Mouse (Mus musculus) heart, embryonic 15.5 days (tissue): ENCODE results near the gene Npepps. TPM values are rescaled to one million over a fixed set of nuclear protein-coding genes. Genes with fewer than 3 reads are reported as not detected.

ENCODE experiments used
- ATAC-seq: fragments of 200-750 bp; cut with Nextera tagmentation; replicated peaks from 2 replicates; pipeline ENCODE4 v1.8.0; 2017; ENCODE audit warnings: low read depth, moderate TSS enrichment; ENCODE audit not compliant: insufficient number of reproducible peaks, insufficient read depth, low FRiP score
- H3K27ac ChIP-seq: fragments of 300-500 bp; sonication (generic); 2 replicates; pipeline ENCODE4 v1.5.1; 2015; ENCODE audit warnings: mild to moderate bottlenecking, inconsistent platforms
- H3K27me3 ChIP-seq: fragments of 300-500 bp; sonication (generic); 2 replicates; pipeline ENCODE4 v1.6.1; 2015; ENCODE audit warnings: inconsistent platforms
- H3K36me3 ChIP-seq: fragments of 300-500 bp; sonication (generic); 2 replicates; pipeline ENCODE4 v1.6.1; 2015; ENCODE audit warnings: mild to moderate bottlenecking, inconsistent platforms
- H3K4me1 ChIP-seq: fragments of 300-500 bp; sonication (generic); replicated peaks from 2 replicates; pipeline ENCODE4 v1.6.1; 2015; ENCODE audit warnings: inconsistent platforms
- H3K4me2 ChIP-seq: fragments of 300-500 bp; sonication (generic); 2 replicates; pipeline ENCODE4 v1.6.1; 2015; ENCODE audit warnings: inconsistent platforms, mild to moderate bottlenecking, moderate library complexity
- H3K4me3 ChIP-seq: fragments of 300-500 bp; sonication (generic); 2 replicates; pipeline ENCODE4 v1.5.1; 2015; ENCODE audit warnings: mild to moderate bottlenecking, inconsistent platforms
- H3K9ac ChIP-seq: fragments of 300-500 bp; sonication (generic); 2 replicates; pipeline ENCODE4 v1.6.1; 2015; ENCODE audit warnings: mild to moderate bottlenecking, inconsistent platforms
- H3K9me3 ChIP-seq: fragments of 300-500 bp; sonication (generic); replicated peaks from 2 replicates; pipeline ENCODE4 v1.6.1; 2016; ENCODE audit warnings: inconsistent platforms
- WGBS: fragments of 180-500 bp; shearing (Covaris S2); methylation state at CpG from one replicate; pipeline ENCODE4 v1.1.7; 2015; ENCODE audit warnings: mixed read lengths; 5-methylcytosine and 5-hydroxymethylcytosine counted together
- polyA plus RNA-seq: library from polyadenylated mRNA; unstranded; fragments of >200 nt; fragmentation: Nextera tagmentation; extraction: Ambion mirVana; gene quantifications from 2 replicates; pipeline ENCODE4 v1.2.1, GENCODE M21; 2015

Npepps gene
- polyA plus RNA-seq, 1 experiment from 2014 or later = 90.7 TPM

DNA sequence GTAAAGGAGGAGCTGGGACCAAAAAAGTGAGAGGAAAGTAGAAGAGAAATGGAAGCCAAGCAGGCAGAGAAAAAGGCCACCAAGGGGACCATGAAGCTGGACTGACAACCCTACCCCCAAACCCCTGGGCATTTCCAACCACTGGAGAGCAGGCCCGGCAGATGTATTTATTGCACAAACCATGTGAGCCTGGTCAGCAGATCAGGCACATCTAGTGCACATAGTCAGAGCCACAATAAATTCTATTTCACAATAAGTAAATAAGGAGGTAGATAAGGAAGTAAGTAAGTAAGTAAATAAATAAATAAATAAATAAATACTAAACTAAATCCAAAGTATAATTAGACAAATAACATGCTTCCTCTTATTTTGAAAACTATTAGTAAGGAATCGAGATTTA is 51.0 kb downstream of the Npepps start:
- H3K9ac ChIP-seq = no peak overlapping the region
- H3K4me2 ChIP-seq = no peak overlapping the region
- WGBS = 88% methylated on average over 2 of the region's 2 CpGs
- no peak overlapping the region for H3K27ac ChIP-seq
- no peak overlapping the region for H3K4me3 ChIP-seq
- no peak for ATAC-seq
- no peaks in the 10 kb centered on the region for H3K27me3 ChIP-seq
- H3K4me1 ChIP-seq = no peaks in the 10 kb centered on the region
- H3K9me3 ChIP-seq = no peaks in the 10 kb centered on the region
- peaks cover 82% of the 10 kb centered on the region for H3K36me3 ChIP-seq

DNA sequence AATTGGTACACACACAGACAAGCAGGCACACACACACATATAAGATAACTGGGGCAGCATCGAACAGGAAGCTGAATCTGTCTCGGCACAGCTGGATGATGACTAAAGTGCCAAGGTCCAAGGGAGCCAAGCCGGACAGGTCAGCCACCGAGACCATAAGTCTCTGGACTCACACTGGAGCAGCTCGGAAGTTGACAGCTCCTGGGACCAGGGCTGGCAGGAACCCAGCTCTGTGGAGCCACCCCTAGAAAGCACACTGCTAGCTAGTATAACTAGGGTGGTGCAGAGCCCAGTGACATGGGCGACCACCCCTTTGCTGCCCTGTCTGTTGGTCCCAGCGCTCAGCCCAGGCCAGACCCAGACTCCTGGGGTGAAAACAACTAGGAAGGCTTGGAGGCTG is 51.5 kb downstream of the Npepps start:
- ATAC-seq = no peak
- WGBS = 89% methylated on average over 7 of the region's 7 CpGs
- Histone ChIP-seq H3K36me3 (peaks cover 79% of the 10 kb centered on the region), H3K4me2 (no peak overlapping the region), H3K27ac (no peak overlapping the region), H3K4me3 (no peak overlapping the region), H3K27me3 (no peaks in the 10 kb centered on the region), H3K9me3 (no peaks in the 10 kb centered on the region), H3K9ac (no peak overlapping the region), H3K4me1 (no peaks in the 10 kb centered on the region)

DNA sequence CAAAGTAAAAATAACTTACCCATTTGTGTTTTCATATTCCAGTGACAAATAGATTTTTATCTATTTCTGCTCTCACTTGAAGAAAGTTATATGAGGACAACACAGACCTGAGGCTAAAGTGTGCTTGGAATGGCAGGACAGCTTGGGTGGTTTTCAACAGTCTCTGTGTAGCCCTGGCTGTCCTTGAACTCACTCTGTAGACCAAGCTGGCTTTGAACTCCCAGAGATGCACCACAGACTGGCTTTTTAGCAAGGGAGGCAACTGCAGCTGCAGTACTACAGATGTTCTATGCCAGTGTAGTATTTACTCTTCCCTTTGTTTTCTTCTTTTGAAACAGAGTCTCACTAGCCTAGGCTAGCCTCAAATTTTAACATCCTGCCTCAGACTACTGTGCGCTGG is 54.3 kb downstream of the Npepps start:
- ATAC-seq = no peak
- no peaks in the 10 kb centered on the region for H3K27me3 ChIP-seq
- no peak overlapping the region for H3K9ac ChIP-seq
- no peak overlapping the region for H3K4me2 ChIP-seq
- H3K4me3 ChIP-seq = no peak overlapping the region
- WGBS = 97% methylated on average over 1 of the region's 1 CpGs
- no peak overlapping the region for H3K27ac ChIP-seq
- no peaks in the 10 kb centered on the region for H3K9me3 ChIP-seq
- H3K4me1 ChIP-seq = no peaks in the 10 kb centered on the region
- peaks cover 84% of the 10 kb centered on the region for H3K36me3 ChIP-seq

DNA sequence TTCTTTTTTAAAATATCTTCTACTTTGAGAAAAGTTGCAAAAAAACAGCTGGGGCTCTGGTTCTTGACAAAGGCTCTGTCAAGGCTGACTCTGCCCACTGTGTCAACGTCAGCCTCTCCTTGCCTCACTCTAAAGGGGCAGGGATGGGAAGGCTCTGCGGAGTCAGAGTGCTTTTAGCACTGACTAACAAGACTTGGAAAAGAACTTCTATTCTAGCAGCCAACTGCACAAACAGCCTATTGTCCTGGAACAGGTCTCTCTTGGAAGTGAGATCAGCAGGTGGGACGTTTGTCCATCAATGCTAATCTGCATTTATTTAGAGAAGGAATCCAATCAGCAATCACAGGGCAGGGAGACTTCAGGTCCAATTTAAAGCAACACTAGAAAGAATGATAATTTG is 57.0 kb downstream of the Npepps start:
- H3K9ac ChIP-seq = no peak overlapping the region
- no peak overlapping the region for H3K4me2 ChIP-seq
- no peak overlapping the region for H3K4me3 ChIP-seq
- WGBS = 79% methylated on average over 3 of the region's 3 CpGs
- peaks cover 8% of the 10 kb centered on the region for H3K4me1 ChIP-seq
- H3K27me3 ChIP-seq = no peaks in the 10 kb centered on the region
- peaks cover 82% of the 10 kb centered on the region for H3K36me3 ChIP-seq
- H3K9me3 ChIP-seq = no peaks in the 10 kb centered on the region
- ATAC-seq = no peak
- H3K27ac ChIP-seq = no peak overlapping the region

DNA sequence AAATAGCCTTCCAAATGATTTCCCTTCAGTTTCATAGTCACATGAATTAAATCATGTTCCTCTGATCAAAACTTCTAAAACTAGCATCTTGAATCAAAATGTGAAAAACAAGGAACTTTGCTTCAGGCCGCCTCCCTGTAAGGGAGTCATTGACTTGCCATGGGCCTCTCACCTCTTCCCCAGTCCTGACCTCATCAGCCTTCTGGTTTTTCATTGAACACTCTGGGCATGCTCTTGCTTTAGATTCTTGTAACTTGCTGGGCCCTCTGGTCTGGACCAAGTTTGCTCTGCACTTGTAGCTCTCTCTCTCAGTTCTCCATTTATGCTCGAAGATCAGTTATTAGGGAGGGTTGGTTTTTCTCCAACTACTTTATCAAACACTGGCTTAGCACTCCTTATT is 58.8 kb downstream of the Npepps start:
- Histone ChIP-seq H3K27ac (no peak overlapping the region), H3K9me3 (no peaks in the 10 kb centered on the region), H3K4me3 (no peak overlapping the region), H3K4me1 (peaks cover 8% of the 10 kb centered on the region), H3K4me2 (no peak overlapping the region), H3K36me3 (peaks cover 83% of the 10 kb centered on the region), H3K9ac (no peak overlapping the region), H3K27me3 (no peaks in the 10 kb centered on the region)
- 90% methylated on average over 2 of the region's 2 CpGs for WGBS
- ATAC-seq = no peak

DNA sequence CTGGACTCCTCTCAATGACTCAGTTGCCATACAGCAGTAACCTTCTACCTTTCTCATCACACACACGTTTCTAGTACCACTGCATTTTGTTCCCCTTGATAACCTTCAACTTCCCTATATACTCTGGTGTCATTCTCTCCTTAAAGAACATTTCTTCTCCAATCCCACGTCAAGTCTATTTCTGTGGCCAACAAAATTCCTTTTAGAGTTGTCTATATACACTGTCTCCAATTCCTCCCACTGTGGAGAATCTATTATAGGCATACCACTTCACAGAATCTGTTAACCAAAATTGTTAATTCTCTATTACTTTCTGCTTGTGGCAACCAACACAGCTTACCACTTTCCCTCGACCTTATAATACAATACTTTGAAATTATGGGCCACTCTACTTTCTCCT is 60.2 kb downstream of the Npepps start:
- H3K4me2 ChIP-seq = no peak overlapping the region
- H3K9me3 ChIP-seq = no peaks in the 10 kb centered on the region
- no peak overlapping the region for H3K9ac ChIP-seq
- H3K4me3 ChIP-seq = no peak overlapping the region
- peaks cover 8% of the 10 kb centered on the region for H3K4me1 ChIP-seq
- no peak for ATAC-seq
- no peaks in the 10 kb centered on the region for H3K27me3 ChIP-seq
- H3K27ac ChIP-seq = peak overlapping the region; percentile 34; the same call in 1 of the 2 replicates
- 65% methylated on average over 3 of the region's 3 CpGs for WGBS
- peaks cover 87% of the 10 kb centered on the region for H3K36me3 ChIP-seq

- peaks cover 92% of the 10 kb centered on the region for H3K36me3 ChIP-seq
- ATAC-seq = no peak
- WGBS = 87% methylated on average over 5 of the region's 5 CpGs
Measured at GRCm38 (mm10) chr11:97214411-97214810, 66.0 kb downstream of the Npepps start.

GRCm38 (mm10) chr11:97210728-97211400 is 69.6 kb downstream of the Npepps start:
- H3K36me3 ChIP-seq = peaks cover 79% of the 10 kb centered on the region
- ATAC-seq = no peak
- no peaks in the 10 kb centered on the region for H3K9me3 ChIP-seq
- H3K27ac ChIP-seq = no peak overlapping the region
- H3K9ac ChIP-seq = no peak overlapping the region
- no peak overlapping the region for H3K4me2 ChIP-seq
- H3K27me3 ChIP-seq = no peaks in the 10 kb centered on the region
- H3K4me1 ChIP-seq = peaks cover 3% of the 10 kb centered on the region; the same call in 1 of the 2 replicates
- WGBS = 90% methylated on average over 9 of the region's 9 CpGs
- no peak overlapping the region for H3K4me3 ChIP-seq

More at GRCm38 (mm10) chr11:97214411-97214810, 66.0 kb downstream of the Npepps start:
- Histone ChIP-seq H3K27ac (no peak overlapping the region), H3K9ac (no peak overlapping the region), H3K9me3 (no peaks in the 10 kb centered on the region), H3K4me2 (no peak overlapping the region), H3K27me3 (no peaks in the 10 kb centered on the region), H3K4me3 (no peak overlapping the region), H3K4me1 (no peaks in the 10 kb centered on the region; the same call in 1 of the 2 replicates)

- Histone ChIP-seq H3K4me3 (no peak overlapping the region), H3K4me1 (peaks cover 3% of the 10 kb centered on the region; the same call in 1 of the 2 replicates), H3K27ac (no peak overlapping the region), H3K9ac (no peak overlapping the region), H3K36me3 (peaks cover 42% of the 10 kb centered on the region), H3K4me2 (no peak overlapping the region), H3K27me3 (no peaks in the 10 kb centered on the region), H3K9me3 (no peaks in the 10 kb centered on the region)
- no peak for ATAC-seq
- 44% methylated on average over 8 of the region's 8 CpGs for WGBS
Measured at GRCm38 (mm10) chr11:97207011-97207422, 73.4 kb downstream of the Npepps start.

- H3K4me1 ChIP-seq = no peaks in the 10 kb centered on the region
- H3K4me2 ChIP-seq = no peak overlapping the region
- no peak overlapping the region for H3K27ac ChIP-seq
- no peak overlapping the region for H3K4me3 ChIP-seq
- ATAC-seq = no peak
- WGBS = 79% methylated on average over 6 of the region's 6 CpGs
- no peaks in the 10 kb centered on the region for H3K27me3 ChIP-seq
- no peak overlapping the region for H3K9ac ChIP-seq
- no peaks in the 10 kb centered on the region for H3K36me3 ChIP-seq
- H3K9me3 ChIP-seq = no peaks in the 10 kb centered on the region
Measured at GRCm38 (mm10) chr11:97199519-97199918, 80.9 kb downstream of the Npepps start.

DNA sequence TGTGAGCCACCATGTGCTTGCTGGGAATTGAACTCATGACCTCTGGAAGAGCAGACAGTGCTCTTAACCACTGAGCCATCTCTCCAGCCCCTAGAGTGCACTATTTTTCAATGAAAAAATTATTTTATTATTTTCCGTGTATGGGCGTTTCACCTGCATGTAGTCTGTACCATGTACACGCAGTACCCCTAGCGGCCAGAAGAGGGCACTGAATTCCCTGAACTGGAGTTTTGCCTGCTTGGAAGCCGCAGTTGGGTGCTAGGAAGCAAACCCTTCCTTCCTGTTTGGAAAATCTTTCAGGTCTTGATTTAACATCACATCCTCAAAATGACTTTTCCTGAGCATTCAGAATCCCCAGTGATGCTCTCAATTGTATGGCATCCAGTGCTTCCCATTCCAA is 81.8 kb downstream of the Npepps start:
- Histone ChIP-seq H3K9ac (no peak overlapping the region), H3K27ac (no peak overlapping the region), H3K4me1 (no peaks in the 10 kb centered on the region), H3K9me3 (no peaks in the 10 kb centered on the region), H3K27me3 (no peaks in the 10 kb centered on the region), H3K36me3 (no peaks in the 10 kb centered on the region), H3K4me2 (no peak overlapping the region), H3K4me3 (no peak overlapping the region)
- no peak for ATAC-seq
- 21% methylated on average over 5 of the region's 5 CpGs for WGBS

DNA sequence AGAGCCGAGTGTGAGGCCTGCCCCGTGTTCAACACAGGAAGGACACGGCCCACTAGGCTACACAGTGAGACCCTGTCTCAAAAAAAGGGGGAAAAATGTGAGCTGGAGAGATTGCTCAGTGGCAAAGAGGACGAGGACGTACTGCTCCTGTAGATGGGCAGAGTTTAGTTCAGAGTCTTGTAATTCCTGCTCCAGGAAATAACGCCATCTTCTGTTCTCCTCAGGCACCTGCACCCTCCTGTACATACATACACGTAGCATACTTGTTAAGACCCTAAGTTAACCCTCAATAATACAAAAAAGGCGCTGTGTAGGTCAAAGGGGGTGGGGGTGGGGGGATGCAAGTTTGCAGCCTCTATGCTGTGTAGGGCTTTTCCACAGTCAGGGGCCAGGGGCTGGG is 83.4 kb downstream of the Npepps start:
- Histone ChIP-seq H3K4me3 (no peak overlapping the region), H3K4me1 (no peaks in the 10 kb centered on the region), H3K27me3 (no peaks in the 10 kb centered on the region), H3K9me3 (no peaks in the 10 kb centered on the region), H3K9ac (no peak overlapping the region), H3K36me3 (no peaks in the 10 kb centered on the region), H3K27ac (no peak overlapping the region), H3K4me2 (no peak overlapping the region)
- no peak for ATAC-seq
- 79% methylated on average over 8 of the region's 8 CpGs for WGBS
